Mouse (Mus musculus): Measurements from ENCODE around the gene Smarce1. TPM values are rescaled to one million over a fixed set of nuclear protein-coding genes. Genes with fewer than 3 reads are reported as not detected.

Gene Smarce1
- polyA plus RNA-seq, 1 experiment from 2014 or later: 224 TPM

DNA sequence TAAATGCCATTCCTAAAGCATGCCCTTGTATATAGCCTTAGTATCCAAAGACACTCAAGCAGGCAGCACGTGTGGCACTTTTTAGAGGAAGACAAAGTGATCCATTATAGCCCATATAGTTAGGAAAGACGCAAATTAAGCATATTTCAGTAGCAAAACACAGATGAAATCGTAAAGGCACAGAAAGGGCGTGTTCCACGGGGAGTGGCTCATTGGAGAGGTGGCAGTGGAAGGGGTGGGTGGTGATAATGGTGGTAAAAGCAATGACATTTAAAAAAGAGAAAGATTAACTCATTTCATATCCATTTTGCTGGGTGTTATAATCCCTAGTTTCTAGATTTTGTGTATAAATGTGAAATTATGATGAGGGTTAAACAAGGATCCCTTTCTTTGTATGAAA, 4.5 kb downstream of the Smarce1 start:
- no peak overlapping the region for H3K27ac ChIP-seq
- 87% methylated on average over 5 of the region's 5 CpGs for WGBS
- no peaks in the 10 kb centered on the region for H3K9me3 ChIP-seq
- H3K27me3 ChIP-seq: no peaks in the 10 kb centered on the region
- peaks cover 55% of the 10 kb centered on the region for H3K36me3 ChIP-seq
- no peak overlapping the region for H3K4me2 ChIP-seq
- no peak for ATAC-seq (ENCODE audit: borderline replicate concordance, extremely low read depth, low FRiP score, low TSS enrichment)
- H3K9ac ChIP-seq: no peak overlapping the region
- H3K4me3 ChIP-seq: no peak overlapping the region
- H3K4me1 ChIP-seq: peaks cover 18% of the 10 kb centered on the region

DNA sequence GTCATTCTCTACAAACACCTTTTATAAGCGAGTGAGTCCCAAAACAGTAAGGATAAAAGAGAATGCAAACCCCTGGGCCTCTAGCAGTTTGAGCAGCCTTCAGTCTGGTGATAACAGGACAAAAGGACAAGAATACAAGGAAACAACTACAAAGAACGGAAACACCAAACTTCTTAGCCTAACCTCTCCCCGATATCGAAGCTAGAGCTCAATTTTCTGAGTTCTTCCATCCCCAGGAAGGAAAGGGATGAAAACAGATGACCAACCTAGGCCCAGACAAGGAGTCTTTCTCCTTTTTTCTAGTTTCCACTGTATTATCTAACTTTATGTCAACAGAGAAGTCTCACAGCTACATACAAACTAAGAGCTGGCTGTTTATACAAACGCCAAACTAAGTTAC, 7.5 kb downstream of the Smarce1 start:
- ATAC-seq (ENCODE audit: borderline replicate concordance, extremely low read depth, low FRiP score, low TSS enrichment): no peak
- WGBS: 67% methylated on average over 5 of the region's 5 CpGs
- peaks cover 81% of the 10 kb centered on the region for H3K36me3 ChIP-seq
- no peaks in the 10 kb centered on the region for H3K9me3 ChIP-seq
- no peak overlapping the region for H3K4me3 ChIP-seq
- no peaks in the 10 kb centered on the region for H3K27me3 ChIP-seq
- no peak overlapping the region for H3K4me2 ChIP-seq
- H3K9ac ChIP-seq: no peak overlapping the region
- peaks cover 9% of the 10 kb centered on the region; the same call in 1 of the 2 replicates for H3K4me1 ChIP-seq
- no peak overlapping the region for H3K27ac ChIP-seq

DNA sequence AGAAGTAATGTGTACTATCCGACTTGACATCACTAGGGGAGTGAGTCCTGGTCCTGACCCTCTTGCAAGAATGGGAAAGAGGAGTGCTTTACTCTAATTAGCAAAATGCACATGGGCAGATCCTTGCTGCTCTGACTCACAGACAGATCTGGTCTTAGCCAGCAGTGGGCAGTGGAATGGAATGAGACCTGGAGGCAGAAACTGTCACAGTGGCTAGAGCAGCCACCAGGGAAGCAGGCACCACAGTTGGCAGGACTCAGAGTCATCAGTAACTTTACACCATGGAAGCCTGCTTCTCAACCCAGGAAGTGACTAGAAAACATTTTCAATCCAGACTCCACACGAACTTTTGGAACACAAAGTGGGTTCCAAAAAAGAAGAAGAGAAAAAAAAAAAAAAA, 9.0 kb downstream of the Smarce1 start:
- Histone ChIP-seq H3K27me3 (no peaks in the 10 kb centered on the region), H3K36me3 (peaks cover 84% of the 10 kb centered on the region), H3K9ac (no peak overlapping the region), H3K27ac (no peak overlapping the region), H3K4me2 (no peak overlapping the region), H3K9me3 (no peaks in the 10 kb centered on the region), H3K4me1 (no peaks in the 10 kb centered on the region), H3K4me3 (no peak overlapping the region)
- ATAC-seq (ENCODE audit: borderline replicate concordance, extremely low read depth, low FRiP score, low TSS enrichment): no peak
- 59% methylated on average over 2 of the region's 2 CpGs for WGBS

DNA sequence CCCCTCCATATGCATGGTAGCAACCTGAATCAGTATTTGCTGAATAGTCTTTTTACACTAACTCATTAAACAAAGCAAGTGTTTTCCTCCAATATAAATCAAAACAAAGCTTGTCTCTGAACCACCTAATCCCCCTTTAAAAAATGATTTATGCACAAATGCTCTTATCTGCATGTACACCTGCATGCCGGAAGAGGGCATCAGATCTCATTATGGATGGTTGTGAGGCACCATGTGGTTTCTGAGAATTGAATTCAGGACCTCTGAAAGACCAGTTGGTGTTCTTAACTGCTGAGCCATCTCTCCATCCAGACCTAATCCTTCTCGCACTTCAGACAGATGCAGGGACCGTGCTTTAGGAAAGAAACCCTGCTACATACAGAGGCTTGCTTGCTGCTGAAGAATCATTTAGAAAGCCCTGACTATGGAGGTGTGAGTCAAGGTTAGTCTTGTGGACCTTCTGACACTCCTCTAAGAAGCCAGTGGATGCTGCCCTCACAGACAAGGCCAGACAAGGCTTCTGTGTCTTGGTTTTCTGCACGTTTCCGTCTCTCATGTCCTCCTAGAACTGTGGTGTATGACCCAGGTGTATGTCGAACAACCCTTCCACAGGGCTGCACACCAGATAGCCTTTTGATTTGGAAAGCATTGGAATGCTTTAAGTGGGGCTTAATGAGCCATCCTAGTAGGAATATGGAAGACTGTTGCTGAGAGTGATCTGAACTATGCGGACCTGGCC, 13.4 kb downstream of the Smarce1 start:
- no peak overlapping the region for H3K27ac ChIP-seq
- no peak overlapping the region for H3K4me2 ChIP-seq
- WGBS: 89% methylated on average over 7 of the region's 7 CpGs
- no peaks in the 10 kb centered on the region for H3K9me3 ChIP-seq
- H3K9ac ChIP-seq: no peak overlapping the region
- H3K36me3 ChIP-seq: peaks cover 91% of the 10 kb centered on the region
- ATAC-seq (ENCODE audit: borderline replicate concordance, extremely low read depth, low FRiP score, low TSS enrichment): no peak
- no peaks in the 10 kb centered on the region for H3K27me3 ChIP-seq
- H3K4me1 ChIP-seq: no peaks in the 10 kb centered on the region
- H3K4me3 ChIP-seq: no peak overlapping the region

DNA sequence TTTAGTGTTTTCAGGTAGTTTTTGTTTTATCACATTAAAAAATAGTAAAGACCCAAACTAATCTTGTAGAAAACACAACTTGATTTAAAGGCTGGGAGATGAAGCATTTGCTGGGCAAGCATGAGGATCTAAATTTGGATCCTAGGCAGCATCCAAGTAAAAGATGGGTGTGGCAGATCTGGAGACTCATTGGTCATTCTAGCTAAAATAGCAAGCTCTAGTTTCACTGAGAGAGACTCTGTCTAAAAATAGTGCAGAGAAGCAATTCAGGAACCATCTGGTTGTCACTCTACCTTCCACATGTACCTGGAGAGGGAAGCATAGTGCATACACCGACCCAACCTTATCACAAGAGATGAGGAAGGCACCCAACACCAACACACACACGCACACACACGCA, 14.6 kb downstream of the Smarce1 start:
- H3K9me3 ChIP-seq: no peaks in the 10 kb centered on the region
- no peaks in the 10 kb centered on the region for H3K27me3 ChIP-seq
- peaks cover 94% of the 10 kb centered on the region for H3K36me3 ChIP-seq
- no peak overlapping the region for H3K4me3 ChIP-seq
- no peak overlapping the region for H3K9ac ChIP-seq
- no peak overlapping the region for H3K4me2 ChIP-seq
- WGBS: 100% methylated on average over 3 of the region's 3 CpGs
- H3K4me1 ChIP-seq: no peaks in the 10 kb centered on the region
- ATAC-seq (ENCODE audit: borderline replicate concordance, extremely low read depth, low FRiP score, low TSS enrichment): no peak
- no peak overlapping the region for H3K27ac ChIP-seq

DNA sequence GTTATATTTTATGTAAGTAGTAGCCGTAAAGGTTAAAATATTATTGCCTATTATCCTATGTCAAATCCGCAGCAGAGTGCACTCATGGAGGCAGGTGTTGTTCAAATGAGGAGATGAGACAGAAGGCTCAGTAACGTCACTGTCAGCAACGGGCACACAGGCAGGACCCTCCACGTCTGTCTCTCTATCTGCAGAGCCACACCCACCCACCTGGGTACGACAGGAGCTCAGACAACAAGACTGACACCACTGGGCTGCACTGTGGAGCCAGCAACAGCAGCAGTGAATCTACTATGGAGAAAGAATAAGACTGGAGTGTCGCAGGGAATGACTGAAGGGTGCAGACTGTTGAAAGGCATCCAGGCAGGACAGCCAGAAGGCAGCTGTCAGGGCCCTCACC, 18.1 kb downstream of the Smarce1 start:
- H3K4me3 ChIP-seq: no peak overlapping the region
- peaks cover 88% of the 10 kb centered on the region for H3K36me3 ChIP-seq
- no peak overlapping the region for H3K4me2 ChIP-seq
- H3K27me3 ChIP-seq: no peaks in the 10 kb centered on the region
- no peak overlapping the region for H3K27ac ChIP-seq
- no peaks in the 10 kb centered on the region for H3K9me3 ChIP-seq
- H3K4me1 ChIP-seq: no peaks in the 10 kb centered on the region
- whole genome bisulfite sequencing: 79% methylated on average over 7 of the region's 7 CpGs
- ATAC-seq (ENCODE audit: borderline replicate concordance, extremely low read depth, low FRiP score, low TSS enrichment): no peak
- H3K9ac ChIP-seq: no peak overlapping the region

DNA sequence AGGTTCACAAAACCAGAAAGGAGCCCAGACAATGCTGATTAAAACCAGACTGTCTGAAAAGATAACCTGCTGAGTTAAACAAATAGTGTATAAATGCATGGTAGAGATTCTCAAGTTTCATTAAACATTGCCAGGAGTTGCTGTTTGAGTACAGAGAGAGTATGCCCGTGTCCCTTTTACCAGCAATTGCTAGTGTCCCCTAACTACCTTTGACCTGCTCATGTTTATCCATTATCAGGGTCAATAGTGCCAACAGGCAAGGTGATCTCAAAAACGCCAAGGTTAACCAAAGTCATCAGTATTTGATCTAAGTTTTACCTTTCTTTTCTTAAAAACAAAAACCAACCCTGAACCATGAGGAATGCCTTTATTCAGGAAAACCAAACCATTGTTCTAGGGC, 18.9 kb downstream of the Smarce1 start:
- H3K4me2 ChIP-seq: no peak overlapping the region
- H3K36me3 ChIP-seq: peaks cover 81% of the 10 kb centered on the region
- no peaks in the 10 kb centered on the region for H3K4me1 ChIP-seq
- no peak for ATAC-seq (ENCODE audit: borderline replicate concordance, extremely low read depth, low FRiP score, low TSS enrichment)
- H3K27me3 ChIP-seq: no peaks in the 10 kb centered on the region
- 54% methylated on average over 2 of the region's 2 CpGs for WGBS
- H3K4me3 ChIP-seq: no peak overlapping the region
- H3K9me3 ChIP-seq: no peaks in the 10 kb centered on the region
- no peak overlapping the region for H3K9ac ChIP-seq
- H3K27ac ChIP-seq: no peak overlapping the region

DNA sequence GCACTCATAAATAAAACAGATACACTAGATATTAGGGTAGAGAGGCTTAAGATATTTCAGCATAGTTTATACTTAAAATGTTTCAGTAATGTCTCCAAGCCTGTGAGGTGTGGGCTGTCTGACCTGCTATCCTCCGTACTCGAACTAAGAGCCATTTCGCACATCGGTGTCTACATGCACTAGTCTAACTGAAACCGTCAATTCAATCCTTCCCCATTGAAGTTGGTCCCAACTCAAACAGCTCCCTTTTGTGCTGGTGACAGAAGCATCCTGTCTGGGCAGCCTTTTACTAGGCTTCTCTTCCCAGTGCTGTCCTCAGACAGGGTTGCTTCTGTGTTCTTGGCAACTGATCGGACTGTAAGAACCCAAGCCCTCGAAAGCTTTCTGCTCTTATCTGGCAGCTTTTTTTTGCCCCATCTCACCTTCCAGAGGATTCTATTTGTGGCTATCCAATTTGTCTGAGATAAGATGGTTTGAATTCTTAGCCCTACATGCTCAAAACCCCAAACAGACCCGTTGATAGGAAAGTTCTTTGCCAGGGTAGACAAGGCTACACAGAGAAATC, 22.6 kb downstream of the Smarce1 start:
- Histone ChIP-seq H3K9ac (no peak overlapping the region), H3K9me3 (no peaks in the 10 kb centered on the region), H3K4me1 (no peaks in the 10 kb centered on the region), H3K27me3 (no peaks in the 10 kb centered on the region), H3K4me3 (no peak overlapping the region), H3K36me3 (peaks cover 44% of the 10 kb centered on the region), H3K27ac (no peak overlapping the region), H3K4me2 (no peak overlapping the region)
- 68% methylated on average over 8 of the region's 8 CpGs for WGBS
- ATAC-seq (ENCODE audit: borderline replicate concordance, extremely low read depth, low FRiP score, low TSS enrichment): no peak

DNA sequence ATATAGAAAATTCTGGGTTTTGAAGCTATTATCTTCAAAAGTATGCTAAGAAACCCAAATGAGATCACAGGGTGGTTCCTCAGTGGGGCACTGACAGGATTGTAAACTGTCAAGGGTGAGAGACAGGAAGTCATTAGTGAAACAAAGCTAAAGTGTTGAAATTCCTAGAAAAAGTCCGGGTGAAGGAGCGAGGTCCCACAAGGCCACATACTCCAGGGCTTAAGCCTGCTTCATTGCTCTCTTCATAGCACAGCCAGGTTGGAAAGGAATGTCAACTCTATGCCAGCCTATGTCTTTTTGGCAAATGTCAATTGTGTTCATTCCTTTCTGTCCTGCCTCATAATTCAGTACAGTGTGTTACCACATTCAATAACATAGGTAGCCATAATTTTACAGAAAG, 23.4 kb downstream of the Smarce1 start:
- no peak overlapping the region for H3K4me2 ChIP-seq
- WGBS: 9% methylated on average over 2 of the region's 2 CpGs
- H3K36me3 ChIP-seq: peaks cover 37% of the 10 kb centered on the region
- H3K4me3 ChIP-seq: no peak overlapping the region
- H3K9me3 ChIP-seq: no peaks in the 10 kb centered on the region
- H3K27me3 ChIP-seq: no peaks in the 10 kb centered on the region
- no peak overlapping the region for H3K9ac ChIP-seq
- no peaks in the 10 kb centered on the region for H3K4me1 ChIP-seq
- no peak overlapping the region for H3K27ac ChIP-seq
- no peak for ATAC-seq (ENCODE audit: borderline replicate concordance, extremely low read depth, low FRiP score, low TSS enrichment)

DNA sequence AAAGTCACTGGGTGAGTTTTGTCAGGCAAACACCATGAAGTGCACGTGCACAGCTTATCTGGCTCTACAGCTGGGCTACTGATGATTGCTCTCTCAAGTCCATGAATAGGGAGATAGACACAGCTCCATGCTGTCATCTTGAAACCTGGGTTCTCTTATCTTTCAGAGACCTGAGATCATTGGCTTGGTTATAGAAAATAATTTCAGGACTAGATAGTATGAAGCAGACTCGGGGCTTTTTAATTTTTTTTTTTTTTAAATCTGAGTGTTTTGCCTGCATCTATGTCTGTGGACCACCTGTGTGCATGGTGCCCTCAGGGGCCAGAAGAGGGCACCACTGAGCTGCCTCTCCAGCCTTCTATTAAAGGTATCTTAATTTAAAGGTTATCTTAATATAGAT, 23.9 kb downstream of the Smarce1 start:
- WGBS: 13% methylated on average over 2 of the region's 2 CpGs
- Histone ChIP-seq H3K9me3 (no peaks in the 10 kb centered on the region), H3K4me3 (no peak overlapping the region), H3K9ac (no peak overlapping the region), H3K27me3 (no peaks in the 10 kb centered on the region), H3K27ac (no peak overlapping the region), H3K4me1 (no peaks in the 10 kb centered on the region), H3K4me2 (no peak overlapping the region), H3K36me3 (peaks cover 32% of the 10 kb centered on the region)
- ATAC-seq (ENCODE audit: borderline replicate concordance, extremely low read depth, low FRiP score, low TSS enrichment): no peak

DNA sequence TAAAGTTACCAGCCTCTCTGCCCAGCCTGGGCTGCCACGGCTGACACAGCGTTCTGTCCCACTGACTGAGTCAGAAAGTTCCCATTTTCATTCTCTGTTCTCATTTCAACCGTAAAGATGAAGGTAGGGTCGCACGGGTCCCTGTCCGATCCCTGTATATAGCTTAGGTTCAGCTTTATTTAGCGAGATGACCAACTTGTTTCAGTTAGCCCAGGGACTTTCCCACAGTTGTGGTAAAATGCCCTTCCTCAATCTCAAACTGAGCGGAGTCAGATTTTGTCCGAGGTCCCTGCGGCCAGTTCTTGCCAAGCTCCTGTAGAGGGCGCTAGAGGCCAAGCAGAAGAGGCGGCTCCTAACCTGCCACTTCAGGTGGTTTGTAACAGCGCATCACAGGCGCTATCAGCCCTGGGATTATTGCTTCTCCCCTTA, 41.6 kb downstream of the Smarce1 start:
- no peak for ATAC-seq (ENCODE audit: borderline replicate concordance, extremely low read depth, low FRiP score, low TSS enrichment)
- H3K27me3 ChIP-seq: 0 out of 2 replicates have a peak, but pooled peaks cover 6% of the 10 kb centered on the region
- WGBS: 19% methylated on average over 14 of the region's 14 CpGs
- no peak overlapping the region for H3K4me2 ChIP-seq
- H3K4me3 ChIP-seq: no peak overlapping the region
- no peaks in the 10 kb centered on the region for H3K36me3 ChIP-seq
- H3K27ac ChIP-seq: no peak overlapping the region
- H3K4me1 ChIP-seq: no peaks in the 10 kb centered on the region
- no peak overlapping the region for H3K9ac ChIP-seq
- no peaks in the 10 kb centered on the region for H3K9me3 ChIP-seq

DNA sequence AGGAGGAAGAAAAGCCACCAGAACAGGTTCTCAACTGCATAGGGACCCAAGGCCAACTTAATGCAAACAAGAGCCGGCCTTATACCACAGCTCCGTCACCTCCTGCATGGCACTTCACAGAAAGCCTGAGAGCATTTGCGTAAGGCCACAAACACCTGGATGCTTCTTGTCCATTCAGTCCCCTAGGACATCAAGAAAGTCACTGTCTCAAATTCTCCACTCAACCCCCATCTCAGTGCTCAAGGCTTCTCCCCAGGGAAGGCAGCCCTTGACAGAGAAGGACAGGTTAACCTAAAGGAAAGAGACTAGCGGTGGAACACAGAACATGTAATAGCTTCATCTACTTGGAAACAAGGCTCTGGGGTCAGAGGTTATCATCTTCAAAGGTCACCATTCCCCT, 43.5 kb downstream of the Smarce1 start:
- Histone ChIP-seq H3K4me1 (no peaks in the 10 kb centered on the region), H3K27ac (no peak overlapping the region), H3K9me3 (no peaks in the 10 kb centered on the region), H3K36me3 (no peaks in the 10 kb centered on the region), H3K27me3 (0 out of 2 replicates have a peak, but pooled peaks cover 6% of the 10 kb centered on the region), H3K9ac (no peak overlapping the region), H3K4me2 (no peak overlapping the region), H3K4me3 (no peak overlapping the region)
- 55% methylated on average over 4 of the region's 4 CpGs for WGBS
- no peak for ATAC-seq (ENCODE audit: borderline replicate concordance, extremely low read depth, low FRiP score, low TSS enrichment)

Data from lung, embryonic 15.5 days (tissue).